Mouse (Mus musculus) liver, embryonic 14.5 days (tissue): ENCODE results near the gene Pip5k1c. TPM values are rescaled to one million over a fixed set of nuclear protein-coding genes. Genes with fewer than 3 reads are reported as not detected.

Experiments used
- ATAC-seq: fragments of 200-750 bp; cut with Nextera tagmentation; 2 replicates; pipeline ENCODE4 v1.8.0; 2017; ENCODE audit warnings: moderate number of reproducible peaks, mild to moderate bottlenecking, moderate library complexity; ENCODE audit not compliant: insufficient read depth
- DNase-seq, 3 experiments: peaks; one replicate each; pipeline ENCODE4 v3.0.0-alpha.2; 2012 to 2013; ENCODE audit warnings: low read depth in 3 of 3, low spot score in 3 of 3
- H3K27ac ChIP-seq: fragments of 300-500 bp; sonication (generic); 2 replicates; pipeline ENCODE4 v1.5.1; 2014; ENCODE audit warnings: moderate library complexity, mild to moderate bottlenecking, control low read depth, inconsistent platforms
- H3K27me3 ChIP-seq: fragments of 300-500 bp; sonication (generic); 2 replicates; pipeline ENCODE4 v1.6.1; 2014; ENCODE audit warnings: mild to moderate bottlenecking, low read length, moderate library complexity; ENCODE audit not compliant: control insufficient read depth, insufficient read depth
- H3K36me3 ChIP-seq: fragments of 300-500 bp; sonication (generic); replicated peaks from 2 replicates; pipeline ENCODE4 v1.6.1; 2014; ENCODE audit warnings: low read depth; ENCODE audit not compliant: control insufficient read depth, insufficient read depth
- H3K4me1 ChIP-seq, 2 experiments: fragments of 200-500 bp in 1 of 2; fragments of 300-500 bp in 1 of 2; sonication (generic) in 1 of 2; replicated peaks; 2 replicates each; pipeline ENCODE4 v1.6.1; 2012 to 2014; ENCODE audit warnings: antibody characterized with exemption in 1 of 2, inconsistent platforms in 1 of 2, low read length in 1 of 2; ENCODE audit not compliant: control insufficient read depth in 2 of 2, insufficient read depth in 2 of 2
- H3K4me2 ChIP-seq: fragments of 300-500 bp; sonication (generic); 2 replicates; pipeline ENCODE4 v1.6.1; 2014; ENCODE audit warnings: low read depth, mild to moderate bottlenecking, control low read depth, moderate library complexity
- H3K4me3 ChIP-seq, 2 experiments: fragments of 200-500 bp in 1 of 2; fragments of 300-500 bp in 1 of 2; sonication (generic) in 1 of 2; 2 replicates each; pipeline ENCODE4 v1.5.1; 2012 to 2014; ENCODE audit warnings: low read depth in 2 of 2, low read length in 2 of 2, mild to moderate bottlenecking in 2 of 2, control low read depth in 1 of 2, inconsistent platforms in 1 of 2, moderate library complexity in 1 of 2; ENCODE audit not compliant: insufficient read depth in 1 of 2
- H3K9ac ChIP-seq: fragments of 300-500 bp; sonication (generic); replicated peaks from 2 replicates; pipeline ENCODE4 v1.6.1; 2014; ENCODE audit warnings: mild to moderate bottlenecking, control low read depth, moderate library complexity
- H3K9me3 ChIP-seq: fragments of 300-500 bp; sonication (generic); 2 replicates; pipeline ENCODE4 v1.6.1; 2016; ENCODE audit warnings: low read length, mixed read lengths; ENCODE audit not compliant: control insufficient read depth
- CTCF ChIP-seq: IDR thresholded peaks from 2 replicates; pipeline ENCODE4 v1.5.1; 2016; ENCODE audit warnings: antibody characterized with exemption, low read depth, control low read depth
- EP300 ChIP-seq: IDR thresholded peaks from 2 replicates; pipeline ENCODE4 v1.6.1; 2016; ENCODE audit warnings: antibody characterized with exemption, low read depth
- WGBS: fragments of 180-500 bp; shearing (Covaris S2); extraction: QIAGEN DNeasy Blood & Tissue Kit; methylation state at CpG from one replicate; pipeline ENCODE4 v1.1.7; 2014; ENCODE audit not compliant: insufficient replicate concordance; 5-methylcytosine and 5-hydroxymethylcytosine counted together
- microRNA-seq: library from miRNA; unstranded; fragments of <30 nt; microRNA quantifications from one replicate; pipeline ENCODE4, GENCODE M21; 2016
- polyA plus RNA-seq, 2 experiments: library from polyadenylated mRNA; depleted of rRNA in 1 of 2; stranded (reverse) in 1 of 2; unstranded in 1 of 2; fragments of >200 nt; fragmentation: Nextera tagmentation in 1 of 2; extraction: Ambion mirVana in 1 of 2; gene quantifications; 2 replicates each; pipeline versions ENCODE4 v1.2.1 to v1.2.3; 2012 to 2014

Pip5k1c gene
- polyA plus RNA-seq, 2 experiments: 10.5 to 12.8 TPM

DNA sequence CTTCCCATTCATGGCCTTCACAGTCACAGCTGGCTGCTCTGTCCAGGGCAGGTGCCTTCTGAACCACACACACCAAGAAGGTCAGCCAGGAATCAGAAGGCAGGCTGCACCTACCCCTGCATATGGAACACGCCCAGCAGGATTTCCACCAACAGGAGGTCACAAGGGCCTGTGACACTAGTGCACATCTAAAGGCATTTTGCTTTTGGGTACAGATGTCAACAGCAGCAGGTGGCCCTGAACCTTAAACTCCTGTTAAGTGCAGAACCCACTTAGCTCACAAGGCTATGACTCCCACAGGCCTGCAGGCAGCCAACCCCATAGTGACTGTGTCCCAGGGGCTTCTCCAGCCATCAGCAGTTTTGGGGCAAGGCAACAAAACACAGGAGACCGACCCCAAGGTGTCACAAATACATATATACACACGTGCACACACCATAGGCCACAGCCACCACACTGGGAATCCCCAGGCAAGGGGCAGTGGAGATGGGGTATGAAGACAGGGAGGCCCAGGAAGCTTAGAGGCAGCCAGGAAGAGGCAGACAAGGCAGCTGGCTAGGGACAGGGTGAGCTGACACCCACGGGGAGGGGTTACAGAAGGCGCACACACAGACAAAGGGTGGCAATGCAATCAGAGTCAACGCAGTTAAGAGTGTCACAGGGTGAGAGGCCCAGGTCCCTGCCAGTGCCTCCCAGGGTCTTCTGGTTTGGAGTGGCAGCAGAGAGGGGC, 73.9 kb downstream of the Pip5k1c start:
- no peak for ATAC-seq

GRCm38 (mm10) chr10:81367207-81367495, 74.4 kb downstream of the Pip5k1c start:
- Histone ChIP-seq H3K9ac (no peak overlapping the region), H3K4me1 (peaks cover 23 to 33% of the 10 kb centered on the region in 2 experiments), H3K9me3 (no peaks in the 10 kb centered on the region), H3K4me2 (no peak overlapping the region), H3K4me3 (no peak overlapping the region), H3K27ac (no peak overlapping the region), H3K27me3 (no peaks in the 10 kb centered on the region), H3K36me3 (peaks cover 72% of the 10 kb centered on the region)
- WGBS: 95% methylated on average over 6 of the region's 6 CpGs
- DNase-seq (no peak), ATAC-seq (no peak)
- no peak for TF ChIP-seq CTCF
- TF ChIP-seq EP300: no peak

More for the DNA sequence above, 73.9 kb downstream of the Pip5k1c start:
- no peak overlapping the region for H3K4me2 ChIP-seq
- H3K4me1 ChIP-seq: peaks cover 28 to 38% of the 10 kb centered on the region in 2 experiments
- no peak overlapping the region for H3K4me3 ChIP-seq
- WGBS: 67% methylated on average over 6 of the region's 6 CpGs
- no peak overlapping the region for H3K9ac ChIP-seq
- H3K9me3 ChIP-seq: no peaks in the 10 kb centered on the region
- DNase-seq: no peak
- peaks cover 72% of the 10 kb centered on the region for H3K36me3 ChIP-seq
- H3K27me3 ChIP-seq: no peaks in the 10 kb centered on the region
- TF ChIP-seq EP300 (peak; percentile 21; the same call in 1 of the 2 replicates), CTCF (no peak)
- peak overlapping the region; percentile 34 for H3K27ac ChIP-seq

Small RNA genes within 50 kb of the gene (microRNA-seq; reads per million reads assigned to microRNA genes)
- gene Mir3057: 8.5 reads per million, percentile 17 among the genes with 10 or more reads in this experiment

Other genes with a start within 250 kb of the Pip5k1c start
Only the 30 nearest of the 32 such genes appear.
- gene Thop1, start 222.9 kb upstream of the Pip5k1c start, polyA plus RNA-seq (2012; rRNA removed): 20.5 and 21.7 TPM in 2 replicates
- 15.0 and 17.7 TPM in 2 replicates for gene Thop1, start 222.9 kb upstream of the Pip5k1c start, polyA plus RNA-seq (2014; fragmentation: Nextera tagmentation; extraction: Ambion mirVana)
- gene Creb3l3, start 194.1 kb upstream of the Pip5k1c start, polyA plus RNA-seq (2012; rRNA removed): 10.9 and 11.0 TPM in 2 replicates
- 16.8 and 20.1 TPM in 2 replicates for gene Creb3l3, start 194.1 kb upstream of the Pip5k1c start, polyA plus RNA-seq (2014; fragmentation: Nextera tagmentation; extraction: Ambion mirVana)
- gene Map2k2, start 187.0 kb upstream of the Pip5k1c start, polyA plus RNA-seq (2012; rRNA removed): 56.0 and 60.3 TPM in 2 replicates
- gene Map2k2, start 187.0 kb upstream of the Pip5k1c start, polyA plus RNA-seq (2014; fragmentation: Nextera tagmentation; extraction: Ambion mirVana): 90.0 and 98.9 TPM in 2 replicates
- gene Zbtb7a, start 157.7 kb upstream of the Pip5k1c start, polyA plus RNA-seq (2012; rRNA removed): 15.2 and 16.3 TPM in 2 replicates
- 25.1 and 30.8 TPM in 2 replicates for gene Zbtb7a, start 157.7 kb upstream of the Pip5k1c start, polyA plus RNA-seq (2014; fragmentation: Nextera tagmentation; extraction: Ambion mirVana)
- gene Pias4, start 125.0 kb upstream of the Pip5k1c start, polyA plus RNA-seq (2012; rRNA removed): 11.2 and 13.2 TPM in 2 replicates
- gene Pias4, start 125.0 kb upstream of the Pip5k1c start, polyA plus RNA-seq (2014; fragmentation: Nextera tagmentation; extraction: Ambion mirVana): 14.9 and 19.0 TPM in 2 replicates
- 476 and 570 TPM in 2 replicates for gene Eef2, start 116.3 kb upstream of the Pip5k1c start, polyA plus RNA-seq (2012; rRNA removed)
- 233 and 270 TPM in 2 replicates for gene Eef2, start 116.3 kb upstream of the Pip5k1c start, polyA plus RNA-seq (2014; fragmentation: Nextera tagmentation; extraction: Ambion mirVana)
- 16.6 and 17.6 TPM in 2 replicates for gene Dapk3, start 110.0 kb upstream of the Pip5k1c start, polyA plus RNA-seq (2012; rRNA removed)
- gene Dapk3, start 110.0 kb upstream of the Pip5k1c start, polyA plus RNA-seq (2014; fragmentation: Nextera tagmentation; extraction: Ambion mirVana): 13.0 and 16.5 TPM in 2 replicates
- not detected in 2 replicates for gene 4930442H23Rik, start 109.1 kb upstream of the Pip5k1c start, polyA plus RNA-seq (2012; rRNA removed)
- not detected in 2 replicates for gene 4930442H23Rik, start 109.1 kb upstream of the Pip5k1c start, polyA plus RNA-seq (2014; fragmentation: Nextera tagmentation; extraction: Ambion mirVana)
- gene Nmrk2, start 90.9 kb upstream of the Pip5k1c start, polyA plus RNA-seq (2012; rRNA removed): not detected in 2 replicates
- gene Nmrk2, start 90.9 kb upstream of the Pip5k1c start, polyA plus RNA-seq (2014; fragmentation: Nextera tagmentation; extraction: Ambion mirVana): not detected in 2 replicates
- gene Atcay, start 62.1 kb upstream of the Pip5k1c start, polyA plus RNA-seq (2012; rRNA removed): 0.01 and 0.14 TPM in 2 replicates
- not detected in 2 replicates for gene Atcay, start 62.1 kb upstream of the Pip5k1c start, polyA plus RNA-seq (2014; fragmentation: Nextera tagmentation; extraction: Ambion mirVana)
- gene Zfr2, start 59.8 kb upstream of the Pip5k1c start, polyA plus RNA-seq (2012; rRNA removed): 0.39 and 0.46 TPM in 2 replicates
- 0.21 and 0.38 TPM in 2 replicates for gene Zfr2, start 59.8 kb upstream of the Pip5k1c start, polyA plus RNA-seq (2014; fragmentation: Nextera tagmentation; extraction: Ambion mirVana)
- gene Matk, start 40.0 kb upstream of the Pip5k1c start, polyA plus RNA-seq (2012; rRNA removed): 0.74 and 1.1 TPM in 2 replicates
- gene Matk, start 40.0 kb upstream of the Pip5k1c start, polyA plus RNA-seq (2014; fragmentation: Nextera tagmentation; extraction: Ambion mirVana): 1.3 and 1.6 TPM in 2 replicates
- gene Mrpl54, start 26.0 kb upstream of the Pip5k1c start, polyA plus RNA-seq (2012; rRNA removed): 42.8 and 49.9 TPM in 2 replicates
- gene Mrpl54, start 26.0 kb upstream of the Pip5k1c start, polyA plus RNA-seq (2014; fragmentation: Nextera tagmentation; extraction: Ambion mirVana): 113 and 120 TPM in 2 replicates
- 14.3 and 14.6 TPM in 2 replicates for gene Apba3, start 26.0 kb upstream of the Pip5k1c start, polyA plus RNA-seq (2012; rRNA removed)
- 15.7 and 16.1 TPM in 2 replicates for gene Apba3, start 26.0 kb upstream of the Pip5k1c start, polyA plus RNA-seq (2014; fragmentation: Nextera tagmentation; extraction: Ambion mirVana)
- gene Tjp3, start 1.4 kb upstream of the Pip5k1c start, polyA plus RNA-seq (2012; rRNA removed): 0.38 and 0.40 TPM in 2 replicates
- 0.20 and 0.37 TPM in 2 replicates for gene Tjp3, start 1.4 kb upstream of the Pip5k1c start, polyA plus RNA-seq (2014; fragmentation: Nextera tagmentation; extraction: Ambion mirVana)
- gene Cactin, start 28.1 kb downstream of the Pip5k1c start, polyA plus RNA-seq (2012; rRNA removed): 20.8 and 24.3 TPM in 2 replicates
- 12.1 and 16.6 TPM in 2 replicates for gene Cactin, start 28.1 kb downstream of the Pip5k1c start, polyA plus RNA-seq (2014; fragmentation: Nextera tagmentation; extraction: Ambion mirVana)
- 2.4 and 3.1 TPM in 2 replicates for gene Tbxa2r, start 35.8 kb downstream of the Pip5k1c start, polyA plus RNA-seq (2012; rRNA removed)
- 1.9 and 3.3 TPM in 2 replicates for gene Tbxa2r, start 35.8 kb downstream of the Pip5k1c start, polyA plus RNA-seq (2014; fragmentation: Nextera tagmentation; extraction: Ambion mirVana)
- gene Gipc3, start 50.3 kb downstream of the Pip5k1c start, polyA plus RNA-seq (2012; rRNA removed): 0.01 TPM in 2 replicates
- not detected in 2 replicates for gene Gipc3, start 50.3 kb downstream of the Pip5k1c start, polyA plus RNA-seq (2014; fragmentation: Nextera tagmentation; extraction: Ambion mirVana)
- gene Hmg20b, start 57.5 kb downstream of the Pip5k1c start, polyA plus RNA-seq (2012; rRNA removed): 20.6 and 24.9 TPM in 2 replicates
- 20.3 and 23.7 TPM in 2 replicates for gene Hmg20b, start 57.5 kb downstream of the Pip5k1c start, polyA plus RNA-seq (2014; fragmentation: Nextera tagmentation; extraction: Ambion mirVana)
- 8.4 and 9.3 TPM in 2 replicates for gene Mfsd12, start 64.5 kb downstream of the Pip5k1c start, polyA plus RNA-seq (2012; rRNA removed)
- 6.1 and 8.3 TPM in 2 replicates for gene Mfsd12, start 64.5 kb downstream of the Pip5k1c start, polyA plus RNA-seq (2014; fragmentation: Nextera tagmentation; extraction: Ambion mirVana)
- gene 4930404N11Rik, start 72.9 kb downstream of the Pip5k1c start, polyA plus RNA-seq (2012; rRNA removed): 0.55 and 0.78 TPM in 2 replicates
- 0.44 and 0.60 TPM in 2 replicates for gene 4930404N11Rik, start 72.9 kb downstream of the Pip5k1c start, polyA plus RNA-seq (2014; fragmentation: Nextera tagmentation; extraction: Ambion mirVana)
- 73.1 and 86.2 TPM in 2 replicates for gene Fzr1, start 85.6 kb downstream of the Pip5k1c start, polyA plus RNA-seq (2012; rRNA removed)
- gene Fzr1, start 85.6 kb downstream of the Pip5k1c start, polyA plus RNA-seq (2014; fragmentation: Nextera tagmentation; extraction: Ambion mirVana): 80.5 and 85.2 TPM in 2 replicates
- gene Dohh, start 91.5 kb downstream of the Pip5k1c start, polyA plus RNA-seq (2012; rRNA removed): 29.8 and 32.2 TPM in 2 replicates
- gene Dohh, start 91.5 kb downstream of the Pip5k1c start, polyA plus RNA-seq (2014; fragmentation: Nextera tagmentation; extraction: Ambion mirVana): 35.0 and 39.7 TPM in 2 replicates
- gene Gm48551, start 91.5 kb downstream of the Pip5k1c start, polyA plus RNA-seq (2012; rRNA removed): 1.0 and 1.7 TPM in 2 replicates
- gene Gm48551, start 91.5 kb downstream of the Pip5k1c start, polyA plus RNA-seq (2014; fragmentation: Nextera tagmentation; extraction: Ambion mirVana): 0.37 and 0.47 TPM in 2 replicates
- 0.78 and 0.90 TPM in 2 replicates for gene Gm48552, start 96.0 kb downstream of the Pip5k1c start, polyA plus RNA-seq (2012; rRNA removed)
- gene Gm48552, start 96.0 kb downstream of the Pip5k1c start, polyA plus RNA-seq (2014; fragmentation: Nextera tagmentation; extraction: Ambion mirVana): 0.21 and 0.36 TPM in 2 replicates
- gene Smim24, start 100.1 kb downstream of the Pip5k1c start, polyA plus RNA-seq (2012; rRNA removed): 1.6 and 1.9 TPM in 2 replicates
- gene Smim24, start 100.1 kb downstream of the Pip5k1c start, polyA plus RNA-seq (2014; fragmentation: Nextera tagmentation; extraction: Ambion mirVana): 1.7 and 1.8 TPM in 2 replicates
- 1.2 and 1.3 TPM in 2 replicates for gene Nfic, start 162.7 kb downstream of the Pip5k1c start, polyA plus RNA-seq (2012; rRNA removed)
- gene Nfic, start 162.7 kb downstream of the Pip5k1c start, polyA plus RNA-seq (2014; fragmentation: Nextera tagmentation; extraction: Ambion mirVana): 4.6 and 7.3 TPM in 2 replicates
- 0.02 and 0.32 TPM in 2 replicates for gene Celf5, start 189.7 kb downstream of the Pip5k1c start, polyA plus RNA-seq (2012; rRNA removed)
- not detected in 2 replicates for gene Celf5, start 189.7 kb downstream of the Pip5k1c start, polyA plus RNA-seq (2014; fragmentation: Nextera tagmentation; extraction: Ambion mirVana)
- 55.7 and 71.3 TPM in 2 replicates for gene Ncln, start 203.4 kb downstream of the Pip5k1c start, polyA plus RNA-seq (2012; rRNA removed)
- 23.7 and 29.4 TPM in 2 replicates for gene Ncln, start 203.4 kb downstream of the Pip5k1c start, polyA plus RNA-seq (2014; fragmentation: Nextera tagmentation; extraction: Ambion mirVana)
- gene S1pr4, start 207.2 kb downstream of the Pip5k1c start, polyA plus RNA-seq (2012; rRNA removed): 1.5 and 1.8 TPM in 2 replicates
- gene S1pr4, start 207.2 kb downstream of the Pip5k1c start, polyA plus RNA-seq (2014; fragmentation: Nextera tagmentation; extraction: Ambion mirVana): 1.4 and 1.5 TPM in 2 replicates